Mouse (Mus musculus) lung, adult 2 months (tissue): ENCODE measurements around the gene Cdiptos.

Experiments used
- CTCF ChIP-seq: fragments of 200-500 bp; IDR thresholded peaks from 2 replicates; pipeline ENCODE4 v1.5.1; 2011; ENCODE audit warnings: mild to moderate bottlenecking, low read length, control low read depth; ENCODE audit not compliant: insufficient read depth
- POLR2A ChIP-seq: fragments of 200-500 bp; IDR thresholded peaks from 2 replicates; pipeline ENCODE4 v1.6.1; 2011; ENCODE audit warnings: low read depth, mild to moderate bottlenecking, control low read depth, low read length, borderline replicate concordance; ENCODE audit errors: extremely low read depth

DNA sequence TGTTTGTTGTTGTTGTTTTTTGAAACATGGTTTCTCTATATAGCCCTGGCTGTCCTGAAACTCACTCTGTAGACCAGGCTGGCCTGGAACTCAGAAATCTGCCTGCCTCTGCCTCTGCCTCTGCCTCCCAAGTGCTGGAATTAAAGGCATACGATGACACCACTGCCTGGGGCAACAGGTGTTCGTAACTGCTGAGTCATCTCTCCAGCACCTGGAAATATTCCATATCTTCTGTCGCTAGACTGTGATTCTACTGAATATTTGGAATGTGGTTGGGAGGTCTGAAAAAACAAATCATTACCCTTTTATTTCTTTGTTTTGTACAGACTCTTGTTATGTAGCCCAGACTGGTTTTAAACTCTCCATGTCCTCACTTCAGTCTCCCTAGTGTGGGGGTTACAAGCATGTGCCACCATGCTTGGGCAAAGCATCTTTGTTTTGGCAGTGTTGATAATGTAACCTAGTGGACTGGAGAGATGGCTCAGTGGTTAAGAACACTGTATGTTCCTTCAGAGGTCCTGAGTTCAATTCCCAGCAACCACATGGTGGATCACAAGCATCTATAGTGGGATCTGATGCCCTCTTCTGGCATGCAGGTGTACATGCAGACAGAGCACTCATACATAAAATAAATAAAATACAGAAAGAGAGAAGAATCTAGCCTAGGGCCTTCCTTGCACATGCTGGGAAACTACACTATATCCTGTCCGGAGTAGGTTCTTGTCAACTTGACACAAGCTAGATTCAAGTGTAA is 28.4 kb upstream of the Cdiptos start:
- TF ChIP-seq CTCF = no peak
- TF ChIP-seq POLR2A = no peak
